In genomic region chr1:189761581-189762021, GRCm38 (mm10) we compare ENCODE assay signal across 10 mouse cellular contexts. TPM values are rescaled to one million over a fixed set of nuclear protein-coding genes. Genes with fewer than 3 reads are reported as not detected.
DNase-seq lines count a peak whose midpoint lies in the region; ATAC-seq lines count a peak whose summit lies in the region.
"Had no signal": no experiment of that assay in that cellular context is flagged by ENCODE, and none has a peak within 500 bp of the region (broad histone marks: within the 10 kb centered on the region; RNA-seq: fewer than 3 reads in every experiment).

No protein-coding gene starts in this region.

- 23% methylated on average over 6 of the region's 6 CpGs for WGBS in intestine, embryonic 14.5 days
- 25% methylated on average over 6 of the region's 6 CpGs for WGBS in large intestine, adult 2 months
- WGBS in forebrain, embryonic 12.5 days, result 15% methylated on average over 6 of the region's 6 CpGs

- ATAC-seq in frontal cortex, adult (ENCODE audit: low TSS enrichment), result peak; percentile 83; the same call in 1 of the 2 replicates
- ATAC-seq in intestine, embryonic 14.5 days (replicated peaks; ENCODE audit: low FRiP score, low TSS enrichment, low read depth), result peak; percentile 85
- ATAC-seq in forebrain, embryonic 12.5 days (ENCODE audit: low FRiP score), result no peak
- ATAC-seq: CD4-positive, CD25-positive, alpha-beta regulatory T cell, adult 4 months had no signal

- no peak overlapping the region for H3K4me2 ChIP-seq in intestine, embryonic 14.5 days (ENCODE audit: low read length)
- no peak overlapping the region for H3K4me2 ChIP-seq in forebrain, embryonic 12.5 days
- H3K4me2 ChIP-seq: midbrain, embryonic 12.5 days had no signal

- no peak overlapping the region for H3K9ac ChIP-seq in intestine, embryonic 14.5 days (ENCODE audit: low read length)
- H3K9ac ChIP-seq in forebrain, embryonic 12.5 days, result no peak overlapping the region
- H3K9ac ChIP-seq: midbrain, embryonic 12.5 days had no signal

- intact Hi-C loops in heart, postnatal 14 days (cut with DNase I), result no loop called here

- no peak for DNase-seq in frontal cortex, postnatal 36 days (ENCODE audit: low spot score in 2 of 2)
- DNase-seq in ES-CJ7 (ENCODE audit: low read depth, low spot score), result peak; percentile 86
- no peak for DNase-seq in intestine, embryonic 14.5 days (ENCODE audit: low spot score)
- peak; percentile 38 for DNase-seq in large intestine, adult 2 months (ENCODE audit: low read depth, low spot score)
- no peak for DNase-seq in heart, postnatal 14 days
- DNase-seq in gastrocnemius, postnatal 10 days, result no peak

- no peaks in the 10 kb centered on the region for H3K27me3 ChIP-seq in intestine, embryonic 14.5 days (replicated peaks; ENCODE audit: control insufficient read depth, insufficient read depth, low read length)
- no peaks in the 10 kb centered on the region; the same call in 1 of the 2 replicates for H3K27me3 ChIP-seq in forebrain, embryonic 12.5 days
- H3K27me3 ChIP-seq: midbrain, embryonic 12.5 days had no signal

- H3K4me3 ChIP-seq in intestine, embryonic 14.5 days (ENCODE audit: low read depth, low read length), result no peak overlapping the region
- H3K4me3 ChIP-seq in forebrain, embryonic 12.5 days (replicated peaks), result no peak overlapping the region
- H3K4me3 ChIP-seq: midbrain, embryonic 12.5 days had no signal

- H3K9me3 ChIP-seq in intestine, embryonic 14.5 days (ENCODE audit: control insufficient read depth, low read length), result no peaks in the 10 kb centered on the region
- H3K9me3 ChIP-seq in forebrain, embryonic 12.5 days, result no peaks in the 10 kb centered on the region
- H3K9me3 ChIP-seq: midbrain, embryonic 12.5 days had no signal

- H3K27ac ChIP-seq in intestine, embryonic 14.5 days (ENCODE audit: low read depth), result peak overlapping the region; percentile 61
- H3K27ac ChIP-seq in forebrain, embryonic 12.5 days, result no peak overlapping the region
- H3K27ac ChIP-seq: midbrain, embryonic 12.5 days had no signal

- peaks cover 29% of the 10 kb centered on the region for H3K4me1 ChIP-seq in intestine, embryonic 14.5 days (replicated peaks; ENCODE audit: control insufficient read depth, insufficient read depth, low read length)
- peaks cover 6% of the 10 kb centered on the region for H3K4me1 ChIP-seq in forebrain, embryonic 12.5 days

- no peaks in the 10 kb centered on the region for H3K36me3 ChIP-seq in intestine, embryonic 14.5 days (ENCODE audit: control insufficient read depth, insufficient read depth, low read length)
- H3K36me3 ChIP-seq in forebrain, embryonic 12.5 days (replicated peaks), result no peaks in the 10 kb centered on the region
- H3K36me3 ChIP-seq: midbrain, embryonic 12.5 days had no signal

RNA-seq across cellular contexts. Expression of gene Ptpn14, which starts 33.5 kb away (rescaled TPM):
- polyA plus RNA-seq in intestine, embryonic 14.5 days (2014; fragmentation: Nextera tagmentation; extraction: Ambion mirVana), result 7.9 and 9.1 TPM in 2 replicates
- polyA plus RNA-seq in large intestine, adult 2 months (2012; rRNA removed), result 2.1 and 2.5 TPM in 2 replicates
- 10 to 100 TPM; 32.1 to 33.1 TPM for total RNA-seq in heart, postnatal 14 days (2021)
- total RNA-seq in gastrocnemius, postnatal 10 days (2021), result 10 to 100 TPM; 13.0 to 20.5 TPM
- 2.8 and 3.3 TPM in 2 replicates for polyA plus RNA-seq in forebrain, embryonic 12.5 days (2016; fragmentation: Nextera tagmentation; extraction: Ambion mirVana)

Comparison
In these comparisons a context has a peak if more than half of its experiments do, and no peak if none do; other contexts are left out.
1. DNase-seq: peak in ES-CJ7 (single experiment) and large intestine, adult 2 months (single experiment); none in frontal cortex, postnatal 36 days (0 of 2), intestine, embryonic 14.5 days (single experiment), heart, postnatal 14 days (0 of 2) and gastrocnemius, postnatal 10 days (single experiment).